Mouse (Mus musculus) left cerebral cortex, postnatal 4 days (tissue): ENCODE measurements at regions not wholly inside any gene's neighbourhood (a gene's known extent, or its start where the extent isn't known, plus 50 kb on each side); places are given as distances from the start of the nearest gene placed in this dataset.

Experiments used
- DNase-seq: peaks from one replicate; pipeline ENCODE4 v3.0.0-alpha.2; 2022
- intact Hi-C: fragments of 180-260 bp; cut with DNase I; formaldehyde crosslinking; loops from one replicate; pipeline ENCODE4 v1.15.1; 2025

- intact Hi-C loops = loop anchor here (10.0 kb wide), 1 partner anchor 317 kb away; no protein-coding TSS in a partner anchor
- DNase-seq = no peak
Observed at GRCm38 (mm10) chr13:97618190-97618586, 142.2 kb downstream of the Gm10260 start.

DNA sequence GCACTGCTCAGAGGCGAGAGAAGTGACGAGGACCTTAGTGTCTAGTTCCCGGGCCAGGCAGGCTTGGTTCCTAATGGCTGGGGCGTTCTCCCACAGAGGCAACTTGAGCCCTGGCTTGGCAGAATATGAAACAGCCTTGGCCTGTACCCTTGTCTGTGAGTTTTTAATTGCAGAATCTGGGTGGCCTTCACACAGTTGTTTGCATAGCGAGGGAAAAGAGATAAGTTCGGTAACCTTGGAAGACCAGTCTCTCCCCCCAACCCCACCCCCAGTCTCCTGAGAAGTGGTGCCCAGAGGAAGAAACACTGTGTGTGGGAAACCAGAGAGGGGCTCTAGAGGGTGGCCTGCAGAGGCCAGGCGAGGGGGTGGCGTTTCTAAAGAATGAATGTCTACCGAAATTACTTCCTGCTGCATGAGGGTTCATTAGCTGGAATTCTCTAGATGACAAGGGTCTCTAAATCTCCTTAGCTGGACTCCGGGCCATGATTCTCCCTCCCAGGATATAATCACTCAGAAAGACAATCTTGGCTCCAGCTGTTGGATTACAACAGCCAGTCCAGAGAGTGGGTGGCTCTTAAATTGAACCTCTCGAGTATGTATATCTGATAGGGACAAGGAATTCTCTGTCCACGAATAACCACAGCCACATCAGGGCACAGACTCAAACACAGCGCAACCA lies 142.8 kb downstream of the Gm10260 start:
- intact Hi-C loops = loop anchor here (10.0 kb wide), 1 partner anchor 317 kb away; no protein-coding TSS in a partner anchor
- DNase-seq = no peak

- DNase-seq = no peak
- intact Hi-C loops = loop anchor here (10.0 kb wide), 1 partner anchor 318 kb away; no protein-coding TSS in a partner anchor
Observed at GRCm38 (mm10) chr13:97616919-97617318, 143.5 kb downstream of the Gm10260 start.

DNA sequence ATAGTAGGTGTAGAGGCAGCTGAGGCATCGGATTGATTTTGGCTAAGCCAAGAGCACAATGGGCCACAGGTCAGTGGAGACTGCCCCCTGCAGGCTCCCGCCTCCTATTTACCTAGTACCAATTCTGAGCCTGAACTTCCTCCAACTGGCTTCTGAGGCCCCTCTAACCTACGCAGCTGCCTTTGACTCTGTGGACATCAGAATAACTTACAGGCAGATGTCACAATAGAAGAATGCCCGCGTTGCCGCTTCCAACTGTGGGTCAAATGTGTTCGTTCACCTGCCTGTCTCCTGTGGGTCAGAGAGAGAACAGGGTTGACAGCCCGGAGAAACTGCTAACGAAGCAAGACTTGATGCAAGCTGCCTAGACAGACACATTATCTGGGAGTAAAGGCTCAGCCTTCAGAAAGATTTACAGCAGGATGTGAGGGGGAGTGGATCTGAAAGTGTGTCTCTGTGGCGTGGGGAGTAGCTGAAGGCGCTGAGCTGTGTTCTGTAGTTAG lies 153.2 kb downstream of the Gm10260 start:
- intact Hi-C loops = no loop called here
- peak; percentile 43 for DNase-seq

GRCm38 (mm10) chr13:97604451-97604850 lies 156.0 kb downstream of the Gm10260 start:
- intact Hi-C loops = no loop called here
- DNase-seq = no peak

GRCm38 (mm10) chr13:97601135-97601730 lies 159.2 kb downstream of the Gm10260 start:
- intact Hi-C loops = no loop called here
- DNase-seq = no peak

GRCm38 (mm10) chr13:97600136-97600535 lies 160.3 kb downstream of the Gm10260 start:
- intact Hi-C loops = no loop called here
- DNase-seq = no peak

GRCm38 (mm10) chr13:97598507-97599431 lies 161.7 kb downstream of the Gm10260 start:
- no peak for DNase-seq
- intact Hi-C loops = no loop called here

DNA sequence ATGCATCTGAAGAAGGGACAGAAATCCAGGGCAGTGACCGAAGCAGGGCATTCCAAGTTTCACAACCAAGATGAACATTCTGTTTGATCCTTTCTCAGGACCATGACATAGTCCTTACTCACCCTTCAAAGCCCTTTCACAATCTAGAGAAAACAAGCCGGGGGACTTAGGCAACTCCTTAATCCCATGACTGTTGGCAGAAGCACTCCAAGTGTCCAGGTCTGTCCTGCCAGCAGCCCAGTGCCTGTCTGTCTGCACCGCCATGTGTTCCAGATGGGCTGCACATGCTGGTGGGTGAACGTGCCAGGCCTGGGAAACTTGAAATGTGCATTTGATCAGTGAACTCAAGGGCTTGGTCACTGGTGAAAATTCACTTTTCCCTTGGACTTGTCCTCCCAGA lies 165.6 kb downstream of the Gm10260 start:
- intact Hi-C loops = no loop called here
- no peak for DNase-seq

GRCm38 (mm10) chr13:97589626-97590025 lies 170.8 kb downstream of the Gm10260 start:
- intact Hi-C loops = no loop called here
- DNase-seq = no peak

DNA sequence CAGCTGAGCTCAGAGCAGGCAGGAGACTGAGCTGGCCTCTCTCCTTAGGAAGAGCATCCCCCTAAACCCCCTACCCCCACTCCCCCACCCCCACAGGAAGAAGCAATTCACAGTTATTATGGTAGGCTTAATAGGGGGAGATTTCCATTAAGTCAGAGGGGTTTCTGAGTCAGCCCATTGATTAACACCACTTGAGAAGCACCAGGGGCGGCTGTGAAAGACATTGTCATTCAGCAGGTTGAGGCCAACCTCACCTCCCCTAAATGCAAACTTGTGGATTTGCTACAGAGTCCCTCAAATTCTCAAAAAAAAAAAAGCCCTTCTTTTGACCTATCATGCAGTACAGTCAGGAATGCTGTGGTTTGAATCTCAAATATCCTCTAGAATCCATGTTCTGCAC lies 172.3 kb downstream of the Gm10260 start:
- no peak for DNase-seq
- intact Hi-C loops = no loop called here

DNA sequence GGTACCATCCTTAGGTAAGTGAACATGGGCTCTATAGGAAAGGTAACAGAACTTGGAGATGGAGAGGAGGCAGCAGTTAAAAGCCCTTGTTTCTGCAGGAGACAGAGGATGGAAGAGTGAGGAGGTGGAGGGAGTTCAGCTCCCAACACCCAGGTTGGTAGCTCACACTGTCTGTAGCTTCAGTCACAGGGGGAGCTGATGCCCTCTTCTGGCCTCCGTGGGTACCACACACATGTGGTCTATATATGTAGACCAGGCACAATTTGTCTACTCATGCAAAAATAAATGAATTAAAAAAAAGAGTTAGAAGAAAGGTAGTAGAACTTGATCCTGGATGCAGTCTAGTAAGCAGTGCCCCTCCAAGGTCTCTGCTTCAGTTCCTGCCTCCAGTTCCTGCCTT lies 173.3 kb downstream of the Gm10260 start:
- DNase-seq = no peak
- intact Hi-C loops = no loop called here

DNA sequence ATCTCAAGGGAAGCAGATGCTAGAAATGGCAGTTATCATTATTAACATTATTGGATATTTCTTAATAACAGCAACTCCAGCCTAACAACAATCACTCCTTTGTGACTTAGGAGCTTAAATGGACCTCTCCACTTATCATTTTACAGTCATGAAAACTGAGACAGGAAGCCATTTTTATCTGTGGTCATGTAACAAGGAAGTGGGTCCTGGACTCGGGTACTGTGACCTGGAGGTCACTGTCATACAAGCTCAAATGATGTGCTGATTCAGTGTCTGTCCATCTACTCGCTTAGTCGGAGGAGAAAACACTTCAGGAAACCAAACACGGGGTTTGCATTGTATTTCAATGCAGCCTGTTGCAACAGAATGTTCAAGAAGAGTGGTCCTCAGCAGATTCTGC lies 176.4 kb downstream of the Gm10260 start:
- intact Hi-C loops = no loop called here
- no peak for DNase-seq

GRCm38 (mm10) chr13:97581380-97581779 lies 179.1 kb downstream of the Gm10260 start:
- no peak for DNase-seq
- intact Hi-C loops = no loop called here

DNA sequence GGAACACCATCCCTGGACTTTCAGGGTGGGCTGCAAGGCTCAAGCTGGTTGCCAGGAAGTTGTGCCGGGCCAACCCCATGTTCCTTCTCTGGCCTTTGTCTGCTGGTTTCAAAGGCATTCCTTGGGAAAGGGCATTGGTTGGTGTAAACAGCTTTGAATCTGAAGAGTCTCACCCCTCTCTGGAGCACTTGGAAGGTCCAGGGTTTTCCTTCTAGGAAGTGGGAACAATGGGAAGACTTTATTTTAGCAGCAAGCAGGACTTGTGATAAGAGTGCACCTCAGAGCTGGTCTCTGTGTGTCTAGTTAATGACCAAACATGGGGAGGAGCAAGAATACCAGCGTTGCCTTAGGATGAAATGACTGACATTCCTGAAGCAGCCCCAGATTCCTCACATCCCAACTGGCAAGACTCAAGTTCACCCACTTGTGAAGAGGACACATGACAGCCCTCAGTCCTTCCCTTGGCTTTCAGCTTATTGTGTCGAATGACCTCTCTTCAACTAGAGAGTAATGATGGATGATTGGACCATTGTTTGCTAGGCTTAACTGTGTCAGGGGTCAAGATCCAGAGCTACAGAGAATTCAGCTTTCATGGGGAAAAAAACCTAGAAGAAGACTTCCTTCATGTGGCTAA lies 180.1 kb downstream of the Gm10260 start:
- intact Hi-C loops = no loop called here
- DNase-seq = no peak

GRCm38 (mm10) chr13:97578595-97578994 lies 181.8 kb downstream of the Gm10260 start:
- intact Hi-C loops = no loop called here
- DNase-seq = no peak

DNA sequence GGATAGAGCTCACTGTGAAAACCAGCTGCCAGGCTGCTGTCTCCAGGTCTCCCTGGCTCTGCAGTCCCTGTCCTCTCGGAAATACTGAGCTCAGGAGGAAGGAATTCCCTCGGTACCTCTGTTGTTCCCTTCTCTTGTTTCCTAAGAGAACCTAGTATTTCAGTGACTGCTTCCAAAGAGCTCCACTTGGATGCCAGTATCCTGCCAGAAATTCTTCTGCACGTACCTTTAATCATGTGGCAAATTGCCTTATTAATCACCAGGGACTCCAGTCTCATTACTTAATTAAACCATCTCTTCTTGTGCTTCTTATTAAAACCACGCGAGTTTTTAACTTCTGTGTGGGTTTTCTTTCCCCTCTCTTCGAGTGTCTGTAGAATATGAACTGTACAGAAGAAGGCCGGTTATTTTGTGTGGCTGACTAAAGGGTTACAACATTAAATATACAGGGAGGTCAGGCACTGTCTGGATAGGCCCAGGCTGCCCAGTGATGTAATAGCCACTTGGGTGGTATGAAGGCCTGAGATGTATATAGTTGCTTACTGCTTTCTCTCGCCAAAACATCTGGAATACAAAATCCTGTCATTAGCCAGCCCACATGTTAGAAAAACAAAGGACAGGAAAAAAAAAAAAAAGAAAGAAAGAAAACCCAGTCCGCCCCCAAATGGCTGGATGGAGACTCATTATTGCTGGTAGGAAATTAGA lies 183.2 kb downstream of the Gm10260 start:
- intact Hi-C loops = no loop called here
- no peak for DNase-seq

DNA sequence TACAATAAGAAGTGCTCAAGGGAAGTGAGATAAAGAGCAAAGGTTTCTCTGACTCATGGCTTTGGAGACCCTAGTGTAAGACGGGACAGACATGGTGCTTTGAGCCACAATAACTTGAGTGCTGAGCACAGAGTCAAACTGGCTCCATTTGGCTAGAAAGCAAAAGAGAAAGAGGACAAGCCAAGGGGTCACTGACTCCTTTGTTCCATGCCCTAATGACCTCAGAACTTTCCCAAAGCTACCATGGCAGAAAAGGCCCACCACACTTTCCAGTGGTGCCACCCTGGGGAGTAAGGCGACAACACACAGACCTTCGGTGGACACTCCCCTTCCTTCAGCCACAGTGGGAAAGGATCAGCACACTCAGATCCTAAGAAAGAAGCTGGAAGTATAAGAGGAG lies 186.8 kb downstream of the Gm10260 start:
- intact Hi-C loops = no loop called here
- DNase-seq = no peak

- intact Hi-C loops = no loop called here
Observed at GRCm38 (mm10) chr13:97572352-97572751, 188.1 kb downstream of the Gm10260 start.

GRCm38 (mm10) chr13:97570009-97570408 lies 190.4 kb downstream of the Gm10260 start:
- intact Hi-C loops = no loop called here
- DNase-seq = no peak

More at GRCm38 (mm10) chr13:97572352-97572751, 188.1 kb downstream of the Gm10260 start:
- peak; percentile 67 for DNase-seq
